Mouse (Mus musculus): ENCODE results near the gene Gns. TPM values are rescaled to one million over a fixed set of nuclear protein-coding genes. Genes with fewer than 3 reads are reported as not detected.
A peak's percentile ranks its signal among the peaks of the same experiment; 100 is the strongest.

Gns gene
- polyA plus RNA-seq, 1 experiment from 2014 or later = 42.6 TPM

GRCm38 (mm10) chr10:121427136-121427535 is 62.2 kb downstream of the Gns start:
- H3K4me1 ChIP-seq (replicated peaks) = peaks cover 52% of the 10 kb centered on the region
- no peaks in the 10 kb centered on the region for H3K27me3 ChIP-seq
- H3K4me3 ChIP-seq = no peak overlapping the region
- no peaks in the 10 kb centered on the region for H3K9me3 ChIP-seq
- H3K4me2 ChIP-seq = no peak overlapping the region
- no peak for ATAC-seq (ENCODE audit: low FRiP score)
- no peak overlapping the region for H3K27ac ChIP-seq
- no peak overlapping the region for H3K9ac ChIP-seq
- H3K36me3 ChIP-seq = no peaks in the 10 kb centered on the region
- 61% methylated on average over 5 of the region's 5 CpGs for WGBS

- no peak overlapping the region for H3K4me3 ChIP-seq
- no peaks in the 10 kb centered on the region for H3K9me3 ChIP-seq
- no peaks in the 10 kb centered on the region for H3K36me3 ChIP-seq
- no peak overlapping the region for H3K4me2 ChIP-seq
- ATAC-seq (ENCODE audit: low FRiP score) = no peak
- H3K9ac ChIP-seq = no peak overlapping the region
- no peaks in the 10 kb centered on the region for H3K27me3 ChIP-seq
- H3K27ac ChIP-seq = peak overlapping the region; percentile 45; the same call in 1 of the 2 replicates
- WGBS = 84% methylated on average over 15 of the region's 15 CpGs
- peaks cover 59% of the 10 kb centered on the region for H3K4me1 ChIP-seq (replicated peaks)
Observed at GRCm38 (mm10) chr10:121428011-121428711, 63.3 kb downstream of the Gns start.

GRCm38 (mm10) chr10:121429089-121429488 is 64.2 kb downstream of the Gns start:
- Histone ChIP-seq H3K27me3 (no peaks in the 10 kb centered on the region), H3K4me3 (no peak overlapping the region), H3K36me3 (no peaks in the 10 kb centered on the region), H3K4me2 (no peak overlapping the region), H3K27ac (no peak overlapping the region), H3K9me3 (no peaks in the 10 kb centered on the region), H3K4me1 (replicated peaks) (peaks cover 51% of the 10 kb centered on the region), H3K9ac (no peak overlapping the region)
- ATAC-seq (ENCODE audit: low FRiP score) = peak; percentile 38; the same call in 1 of the 2 replicates
- WGBS = 41% methylated on average over 2 of the region's 2 CpGs

- ATAC-seq (ENCODE audit: low FRiP score) = no peak
- H3K9me3 ChIP-seq = no peaks in the 10 kb centered on the region
- peak overlapping the region; percentile 45 for H3K27ac ChIP-seq
- no peak overlapping the region; the same call in 1 of the 2 replicates for H3K4me2 ChIP-seq
- WGBS = 62% methylated on average over 8 of the region's 8 CpGs
- H3K9ac ChIP-seq = peak overlapping the region; percentile 56; the same call in 1 of the 2 replicates
- no peaks in the 10 kb centered on the region for H3K27me3 ChIP-seq
- H3K4me1 ChIP-seq (replicated peaks) = peaks cover 48% of the 10 kb centered on the region
- no peak overlapping the region for H3K4me3 ChIP-seq
- no peaks in the 10 kb centered on the region for H3K36me3 ChIP-seq
Observed at GRCm38 (mm10) chr10:121429581-121429980, 64.7 kb downstream of the Gns start.

GRCm38 (mm10) chr10:121429981-121430682 is 65.2 kb downstream of the Gns start:
- H3K4me1 ChIP-seq (replicated peaks) = peaks cover 50% of the 10 kb centered on the region
- 37% methylated on average over 14 of the region's 14 CpGs for WGBS
- H3K9me3 ChIP-seq = no peaks in the 10 kb centered on the region
- peak overlapping the region; percentile 56 for H3K9ac ChIP-seq
- H3K36me3 ChIP-seq = no peaks in the 10 kb centered on the region
- no peaks in the 10 kb centered on the region for H3K27me3 ChIP-seq
- peak overlapping the region; percentile 19; the same call in 1 of the 2 replicates for H3K4me2 ChIP-seq
- H3K4me3 ChIP-seq = no peak overlapping the region
- H3K27ac ChIP-seq = peak overlapping the region; percentile 45; the same call in 1 of the 2 replicates
- ATAC-seq (ENCODE audit: low FRiP score) = 0 out of 2 replicates have a peak, but pooled peaks have one; percentile 30

GRCm38 (mm10) chr10:121430764-121431540 is 66.1 kb downstream of the Gns start:
- peak overlapping the region; percentile 45 for H3K27ac ChIP-seq
- 82% methylated on average over 15 of the region's 15 CpGs for WGBS
- H3K4me1 ChIP-seq (replicated peaks) = peaks cover 50% of the 10 kb centered on the region
- no peak overlapping the region for H3K4me2 ChIP-seq
- no peak for ATAC-seq (ENCODE audit: low FRiP score)
- no peaks in the 10 kb centered on the region for H3K36me3 ChIP-seq
- H3K9ac ChIP-seq = no peak overlapping the region
- no peaks in the 10 kb centered on the region for H3K9me3 ChIP-seq
- H3K4me3 ChIP-seq = no peak overlapping the region
- no peaks in the 10 kb centered on the region for H3K27me3 ChIP-seq

- no peaks in the 10 kb centered on the region for H3K9me3 ChIP-seq
- 59% methylated on average over 12 of the region's 12 CpGs for WGBS
- H3K4me1 ChIP-seq (replicated peaks) = peaks cover 47% of the 10 kb centered on the region
- H3K36me3 ChIP-seq = no peaks in the 10 kb centered on the region
- peak overlapping the region; percentile 67 for H3K27ac ChIP-seq
- H3K4me3 ChIP-seq = no peak overlapping the region
- H3K27me3 ChIP-seq = no peaks in the 10 kb centered on the region
- H3K9ac ChIP-seq = no peak overlapping the region
- no peak overlapping the region for H3K4me2 ChIP-seq
- no peak for ATAC-seq (ENCODE audit: low FRiP score)
Observed at GRCm38 (mm10) chr10:121432041-121432634, 67.2 kb downstream of the Gns start.

- H3K9ac ChIP-seq = no peak overlapping the region
- 38% methylated on average over 16 of the region's 16 CpGs for WGBS
- H3K4me1 ChIP-seq (replicated peaks) = peaks cover 43% of the 10 kb centered on the region
- no peak overlapping the region for H3K4me3 ChIP-seq
- H3K27ac ChIP-seq = peak overlapping the region; percentile 67
- H3K4me2 ChIP-seq = 0 out of 2 replicates have a peak overlapping the region, but pooled peaks have one; percentile 10
- H3K36me3 ChIP-seq = no peaks in the 10 kb centered on the region
- ATAC-seq (ENCODE audit: low FRiP score) = no peak
- H3K9me3 ChIP-seq = no peaks in the 10 kb centered on the region
- no peaks in the 10 kb centered on the region for H3K27me3 ChIP-seq
Observed at GRCm38 (mm10) chr10:121432635-121433280, 67.9 kb downstream of the Gns start.

GRCm38 (mm10) chr10:121434441-121435103 is 69.7 kb downstream of the Gns start:
- WGBS = 84% methylated on average over 15 of the region's 15 CpGs
- peaks cover 31% of the 10 kb centered on the region for H3K4me1 ChIP-seq (replicated peaks)
- no peak overlapping the region for H3K9ac ChIP-seq
- H3K4me2 ChIP-seq = no peak overlapping the region
- H3K4me3 ChIP-seq = no peak overlapping the region
- no peak for ATAC-seq (ENCODE audit: low FRiP score)
- H3K27ac ChIP-seq = no peak overlapping the region
- no peaks in the 10 kb centered on the region for H3K9me3 ChIP-seq
- H3K36me3 ChIP-seq = no peaks in the 10 kb centered on the region
- no peaks in the 10 kb centered on the region for H3K27me3 ChIP-seq

GRCm38 (mm10) chr10:121435546-121436257 is 70.8 kb downstream of the Gns start:
- no peak overlapping the region for H3K4me2 ChIP-seq
- H3K27me3 ChIP-seq = no peaks in the 10 kb centered on the region
- WGBS = 72% methylated on average over 28 of the region's 28 CpGs

GRCm38 (mm10) chr10:121436258-121436645 is 71.4 kb downstream of the Gns start:
- H3K27ac ChIP-seq = no peak overlapping the region
- 63% methylated on average over 8 of the region's 8 CpGs for WGBS
- H3K27me3 ChIP-seq = no peaks in the 10 kb centered on the region
- no peak for ATAC-seq (ENCODE audit: low FRiP score)
- peaks cover 16% of the 10 kb centered on the region for H3K4me1 ChIP-seq (replicated peaks)
- H3K9ac ChIP-seq = no peak overlapping the region
- no peaks in the 10 kb centered on the region for H3K36me3 ChIP-seq
- no peak overlapping the region for H3K4me3 ChIP-seq
- H3K9me3 ChIP-seq = no peaks in the 10 kb centered on the region
- no peak overlapping the region for H3K4me2 ChIP-seq

More at GRCm38 (mm10) chr10:121435546-121436257, 70.8 kb downstream of the Gns start:
- no peak for ATAC-seq (ENCODE audit: low FRiP score)
- Histone ChIP-seq H3K9ac (no peak overlapping the region), H3K4me1 (replicated peaks) (peaks cover 22% of the 10 kb centered on the region), H3K4me3 (no peak overlapping the region), H3K36me3 (no peaks in the 10 kb centered on the region), H3K27ac (no peak overlapping the region), H3K9me3 (no peaks in the 10 kb centered on the region)
